Mouse (Mus musculus) C2C12 (cell line): ENCODE results near the gene Urb1.

Experiments
- CTCF ChIP-seq: IDR thresholded peaks from one replicate; pipeline ENCODE4 v1.5.1; 2011; ENCODE audit not compliant: control insufficient read depth, insufficient read depth, insufficient read length
- FOSL1 ChIP-seq: IDR thresholded peaks from one replicate; pipeline ENCODE4 v1.8.0; 2011; ENCODE audit warnings: mild to moderate bottlenecking, low read length; ENCODE audit not compliant: poor library complexity, insufficient read depth, severe bottlenecking
- MAX ChIP-seq: IDR thresholded peaks from one replicate; pipeline ENCODE4 v1.6.1; 2011; ENCODE audit warnings: mild to moderate bottlenecking, control low read depth
- MYOD1 ChIP-seq: IDR thresholded peaks from one replicate; pipeline ENCODE4 v1.6.1; 2011; ENCODE audit warnings: low read depth; ENCODE audit not compliant: control insufficient read depth, insufficient read length
- MYOG ChIP-seq: IDR thresholded peaks from one replicate; pipeline ENCODE4 v1.6.1; 2011; ENCODE audit not compliant: control insufficient read depth, insufficient read length; ENCODE audit errors: extremely low read depth
- USF1 ChIP-seq: IDR thresholded peaks from one replicate; pipeline ENCODE4 v1.6.1; 2011; ENCODE audit warnings: low read depth, mild to moderate bottlenecking, control low read depth, moderate library complexity

GRCm38 (mm10) chr16:90842164-90842563 lies 32.0 kb upstream of the Urb1 start:
- no peak for TF ChIP-seq CTCF
- no peak for TF ChIP-seq MAX
- TF ChIP-seq USF1: no peak
- no peak for TF ChIP-seq MYOG
- TF ChIP-seq FOSL1: no peak
- TF ChIP-seq MYOD1: no peak
